Mouse (Mus musculus) heart, adult 9 months (tissue): Measurements from ENCODE around the gene Fibcd1.

Experiments used
- DNase-seq, 2 experiments: peaks; one replicate each; pipeline ENCODE4 v3.0.0; 2022; ENCODE audit warnings: low spot score in 2 of 2

The Fibcd1 gene

GRCm38 (mm10) chr2:31769115-31769514 lies 76.7 kb downstream of the Fibcd1 start:
- no peak for DNase-seq

- no peak for DNase-seq
These were observed 78.0 kb downstream of the Fibcd1 start for GRCm38 (mm10) chr2:31767815-31768214.

GRCm38 (mm10) chr2:31767104-31767503 lies 78.7 kb downstream of the Fibcd1 start:
- no peak for DNase-seq
